Mouse (Mus musculus) spleen, adult 2 months (tissue): ENCODE measurements around the gene Colgalt1.

ENCODE experiments used
- CTCF ChIP-seq: fragments of 200-500 bp; IDR thresholded peaks from 2 replicates; pipeline ENCODE4 v1.5.1; 2011; ENCODE audit warnings: mild to moderate bottlenecking, inconsistent platforms; ENCODE audit not compliant: insufficient read depth, insufficient read length, insufficient replicate concordance; ENCODE audit errors: extremely low read depth
- POLR2A ChIP-seq: fragments of 200-500 bp; IDR thresholded peaks from 2 replicates; pipeline ENCODE4 v1.6.1; 2011; ENCODE audit warnings: low read depth, low read length, inconsistent platforms

DNA sequence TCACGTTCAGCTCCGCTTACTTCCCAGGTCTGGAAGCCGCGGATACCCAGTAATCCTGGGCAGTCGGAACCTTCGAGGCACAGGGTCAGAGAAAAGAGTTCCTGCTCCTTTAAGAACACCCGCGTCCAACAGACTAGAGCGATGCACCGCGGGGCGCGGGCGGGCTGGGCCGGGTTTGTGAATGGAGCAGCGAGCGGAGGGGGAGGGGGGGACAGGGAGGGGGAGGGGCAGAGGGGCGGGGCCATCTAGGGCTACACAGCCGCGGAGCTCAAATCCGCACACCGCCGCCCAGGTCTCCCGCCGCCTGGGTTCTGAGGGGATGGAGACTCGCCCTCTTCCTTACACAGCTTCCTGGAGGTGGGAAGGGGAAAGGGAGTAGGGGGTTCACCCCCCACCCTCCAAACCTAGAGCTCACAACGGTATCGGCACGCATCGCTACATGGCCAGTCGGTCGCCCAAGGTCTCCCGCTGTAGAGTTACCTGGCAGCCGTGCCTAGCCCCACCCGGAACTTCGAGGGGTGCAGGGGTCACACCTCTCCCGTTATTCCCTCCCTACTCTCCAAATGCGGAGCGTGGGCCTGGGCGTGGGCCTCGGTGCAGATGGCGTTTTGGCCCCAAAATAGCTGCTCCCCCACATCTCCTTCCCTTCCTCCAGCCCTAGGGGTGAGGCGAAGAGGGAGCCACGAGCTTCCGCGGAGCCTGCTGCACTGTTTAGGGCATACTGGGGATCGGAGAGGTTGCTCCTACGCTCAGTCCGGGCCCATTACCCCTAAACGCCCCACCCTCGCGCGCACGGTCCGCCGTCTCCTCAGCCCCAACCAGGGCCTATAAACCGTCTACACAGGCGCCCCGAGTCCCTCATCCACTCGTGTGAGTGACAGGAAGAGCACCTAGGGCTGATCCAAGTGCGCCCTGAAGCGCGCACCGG lies 60.1 kb downstream of the Colgalt1 start:
- no peak for TF ChIP-seq POLR2A
- no peak for TF ChIP-seq CTCF
